Mouse (Mus musculus) midbrain, embryonic 15.5 days (tissue): ENCODE measurements around the gene Trim31. TPM values are rescaled to one million over a fixed set of nuclear protein-coding genes. Genes with fewer than 3 reads are reported as not detected.

Source experiments
- ATAC-seq: fragments of 200-750 bp; cut with Nextera tagmentation; replicated peaks from 2 replicates; pipeline ENCODE4 v1.8.0; 2017; ENCODE audit warnings: moderate TSS enrichment
- H3K27ac ChIP-seq: fragments of 300-500 bp; sonication (generic); 2 replicates; pipeline ENCODE4 v1.5.1; 2015; ENCODE audit warnings: mild to moderate bottlenecking, inconsistent platforms
- H3K27me3 ChIP-seq: fragments of 300-500 bp; sonication (generic); replicated peaks from 2 replicates; pipeline ENCODE4 v1.6.1; 2015; ENCODE audit warnings: inconsistent platforms
- H3K36me3 ChIP-seq: fragments of 300-500 bp; sonication (generic); replicated peaks from 2 replicates; pipeline ENCODE4 v1.6.1; 2015; ENCODE audit warnings: inconsistent platforms
- H3K4me1 ChIP-seq: fragments of 300-500 bp; sonication (generic); 2 replicates; pipeline ENCODE4 v1.6.1; 2015; ENCODE audit warnings: inconsistent platforms
- H3K4me2 ChIP-seq: fragments of 300-500 bp; sonication (generic); 2 replicates; pipeline ENCODE4 v1.6.1; 2015; ENCODE audit warnings: inconsistent platforms, mild to moderate bottlenecking, moderate library complexity
- H3K4me3 ChIP-seq: fragments of 300-500 bp; sonication (generic); 2 replicates; pipeline ENCODE4 v1.5.1; 2015; ENCODE audit warnings: mild to moderate bottlenecking, inconsistent platforms
- H3K9ac ChIP-seq: fragments of 300-500 bp; sonication (generic); 2 replicates; pipeline ENCODE4 v1.6.1; 2015; ENCODE audit warnings: mild to moderate bottlenecking, inconsistent platforms
- H3K9me3 ChIP-seq: fragments of 300-500 bp; sonication (generic); 2 replicates; pipeline ENCODE4 v1.6.1; 2016; ENCODE audit warnings: inconsistent platforms
- WGBS: fragments of 180-500 bp; shearing (Covaris S2); methylation state at CpG from one replicate; pipeline ENCODE4 v1.1.7; 2015; ENCODE audit warnings: mixed read lengths; 5-methylcytosine and 5-hydroxymethylcytosine counted together
- polyA plus RNA-seq: library from polyadenylated mRNA; unstranded; fragments of >200 nt; fragmentation: Nextera tagmentation; extraction: Ambion mirVana; gene quantifications from 2 replicates; pipeline ENCODE4 v1.2.1, GENCODE M21; 2015

Trim31 gene
- not detected in 2 replicates for polyA plus RNA-seq

- Histone ChIP-seq H3K4me3 (no peak within 1 kb of the TSS), H3K4me2 (no peak within 1 kb of the TSS), H3K27me3 (no peaks in the 10 kb centered on the region), H3K9ac (no peak within 1 kb of the TSS), H3K9me3 (no peaks in the 10 kb centered on the region), H3K27ac (no peak within 1 kb of the TSS), H3K36me3 (no peaks in the 10 kb centered on the region), H3K4me1 (no peaks in the 10 kb centered on the region)
- 68% methylated on average over 6 of the region's 6 CpGs for WGBS
- ATAC-seq = no peak
Observed at GRCm38 (mm10) chr17:36897552-36898205, at the start of gene Trim31. Gene Trim31 (plus strand): TSS chr17:36898118.

- no peak overlapping the region for H3K4me3 ChIP-seq
- H3K27me3 ChIP-seq = no peaks in the 10 kb centered on the region
- H3K9me3 ChIP-seq = no peaks in the 10 kb centered on the region
- ATAC-seq = no peak
- H3K27ac ChIP-seq = no peak overlapping the region
- no peak overlapping the region for H3K4me2 ChIP-seq
- peaks cover 23% of the 10 kb centered on the region for H3K36me3 ChIP-seq
- no peak overlapping the region for H3K9ac ChIP-seq
- no peaks in the 10 kb centered on the region for H3K4me1 ChIP-seq
- 85% methylated on average over 5 of the region's 5 CpGs for WGBS
Observed at GRCm38 (mm10) chr17:36848911-36849310, 49.0 kb upstream of the Trim31 start.

- Histone ChIP-seq H3K36me3 (peaks cover 23% of the 10 kb centered on the region), H3K4me3 (no peak overlapping the region), H3K27ac (no peak overlapping the region), H3K27me3 (no peaks in the 10 kb centered on the region), H3K9me3 (no peaks in the 10 kb centered on the region), H3K4me1 (no peaks in the 10 kb centered on the region), H3K9ac (no peak overlapping the region), H3K4me2 (no peak overlapping the region)
- 89% methylated on average over 2 of the region's 2 CpGs for WGBS
- ATAC-seq = no peak
Observed at GRCm38 (mm10) chr17:36849992-36850391, 47.9 kb upstream of the Trim31 start.

- no peak overlapping the region for H3K4me2 ChIP-seq
- H3K27ac ChIP-seq = no peak overlapping the region
- no peaks in the 10 kb centered on the region for H3K4me1 ChIP-seq
- peaks cover 32% of the 10 kb centered on the region for H3K36me3 ChIP-seq
- H3K9me3 ChIP-seq = no peaks in the 10 kb centered on the region
- no peaks in the 10 kb centered on the region for H3K27me3 ChIP-seq
- H3K4me3 ChIP-seq = no peak overlapping the region
- no peak overlapping the region for H3K9ac ChIP-seq
- no peak for ATAC-seq
- WGBS = 89% methylated on average over 5 of the region's 5 CpGs
Observed at GRCm38 (mm10) chr17:36851200-36851599, 46.7 kb upstream of the Trim31 start.

- H3K9ac ChIP-seq = no peak overlapping the region
- no peaks in the 10 kb centered on the region for H3K27me3 ChIP-seq
- no peak overlapping the region for H3K4me2 ChIP-seq
- no peak for ATAC-seq
- H3K4me1 ChIP-seq = no peaks in the 10 kb centered on the region
- H3K4me3 ChIP-seq = no peak overlapping the region
- peaks cover 36% of the 10 kb centered on the region for H3K36me3 ChIP-seq
- 93% methylated on average over 5 of the region's 5 CpGs for WGBS
- no peak overlapping the region for H3K27ac ChIP-seq
- no peaks in the 10 kb centered on the region for H3K9me3 ChIP-seq
Observed at GRCm38 (mm10) chr17:36851627-36852026, 46.3 kb upstream of the Trim31 start.

GRCm38 (mm10) chr17:36855484-36855883 lies 42.4 kb upstream of the Trim31 start:
- Histone ChIP-seq H3K4me3 (no peak overlapping the region), H3K9ac (no peak overlapping the region), H3K4me2 (no peak overlapping the region), H3K27ac (no peak overlapping the region), H3K36me3 (peaks cover 65% of the 10 kb centered on the region), H3K4me1 (no peaks in the 10 kb centered on the region), H3K27me3 (no peaks in the 10 kb centered on the region), H3K9me3 (no peaks in the 10 kb centered on the region)
- ATAC-seq = no peak
- WGBS = 95% methylated on average over 3 of the region's 3 CpGs

- Histone ChIP-seq H3K27me3 (no peaks in the 10 kb centered on the region), H3K4me3 (no peak overlapping the region), H3K36me3 (peaks cover 58% of the 10 kb centered on the region), H3K27ac (no peak overlapping the region), H3K9ac (no peak overlapping the region), H3K4me1 (no peaks in the 10 kb centered on the region), H3K4me2 (no peak overlapping the region), H3K9me3 (no peaks in the 10 kb centered on the region)
- no peak for ATAC-seq
- WGBS = 91% methylated on average over 4 of the region's 4 CpGs
Observed at GRCm38 (mm10) chr17:36856236-36856635, 41.7 kb upstream of the Trim31 start.

GRCm38 (mm10) chr17:36858181-36858580 lies 39.7 kb upstream of the Trim31 start:
- H3K27ac ChIP-seq = no peak overlapping the region
- H3K9ac ChIP-seq = no peak overlapping the region
- H3K9me3 ChIP-seq = no peaks in the 10 kb centered on the region
- peaks cover 41% of the 10 kb centered on the region for H3K36me3 ChIP-seq
- 94% methylated on average over 3 of the region's 3 CpGs for WGBS
- H3K4me2 ChIP-seq = no peak overlapping the region
- no peak for ATAC-seq
- no peaks in the 10 kb centered on the region for H3K4me1 ChIP-seq
- no peaks in the 10 kb centered on the region for H3K27me3 ChIP-seq
- H3K4me3 ChIP-seq = no peak overlapping the region

- Histone ChIP-seq H3K36me3 (peaks cover 27% of the 10 kb centered on the region), H3K9ac (no peak overlapping the region), H3K4me2 (no peak overlapping the region), H3K9me3 (no peaks in the 10 kb centered on the region), H3K27ac (no peak overlapping the region), H3K27me3 (peaks cover 2% of the 10 kb centered on the region; the same call in 1 of the 2 replicates), H3K4me1 (peaks cover 2% of the 10 kb centered on the region), H3K4me3 (no peak overlapping the region)
- 0 out of 2 replicates have a peak, but pooled peaks have one; percentile 31 for ATAC-seq
- WGBS = 76% methylated on average over 2 of the region's 2 CpGs
Observed at GRCm38 (mm10) chr17:36861680-36862079, 36.2 kb upstream of the Trim31 start.

- Histone ChIP-seq H3K27ac (no peak within 1 kb of the TSS), H3K9ac (peak within 1 kb of the TSS; percentile 29; the same call in 1 of the 2 replicates), H3K36me3 (no peaks in the 10 kb centered on the region), H3K27me3 (peaks cover 7% of the 10 kb centered on the region; the same call in 1 of the 2 replicates), H3K4me1 (peaks cover 8% of the 10 kb centered on the region), H3K9me3 (no peaks in the 10 kb centered on the region), H3K4me3 (peak within 1 kb of the TSS; percentile 32), H3K4me2 (peak within 1 kb of the TSS; percentile 56)
- ATAC-seq = peak; percentile 55
- WGBS = 13% methylated on average over 29 of the region's 29 CpGs
Observed at GRCm38 (mm10) chr17:36866719-36867527, 31.0 kb upstream of the Trim31 start, which contains the start of gene Trim15. Gene Trim15 (minus strand): TSS chr17:36867210.

- 82% methylated on average over 2 of the region's 2 CpGs for WGBS
- ATAC-seq = no peak
- H3K4me1 ChIP-seq = peaks cover 8% of the 10 kb centered on the region
- H3K27ac ChIP-seq = no peak overlapping the region
- H3K9ac ChIP-seq = no peak overlapping the region
- no peak overlapping the region for H3K4me3 ChIP-seq
- H3K9me3 ChIP-seq = no peaks in the 10 kb centered on the region
- H3K36me3 ChIP-seq = no peaks in the 10 kb centered on the region
- H3K27me3 ChIP-seq = peaks cover 7% of the 10 kb centered on the region; the same call in 1 of the 2 replicates
- no peak overlapping the region for H3K4me2 ChIP-seq
Observed at GRCm38 (mm10) chr17:36868836-36869235, 29.1 kb upstream of the Trim31 start.

GRCm38 (mm10) chr17:36869284-36869954 lies 28.5 kb upstream of the Trim31 start, which contains the start of gene Trim10:
Gene Trim10 (plus strand): TSS chr17:36869574.
- Histone ChIP-seq H3K4me3 (no peak within 1 kb of the TSS), H3K4me1 (peaks cover 8% of the 10 kb centered on the region), H3K27ac (no peak within 1 kb of the TSS), H3K9me3 (no peaks in the 10 kb centered on the region), H3K27me3 (peaks cover 7% of the 10 kb centered on the region; the same call in 1 of the 2 replicates), H3K4me2 (no peak within 1 kb of the TSS), H3K36me3 (no peaks in the 10 kb centered on the region), H3K9ac (no peak within 1 kb of the TSS)
- 83% methylated on average over 4 of the region's 4 CpGs for WGBS
- no peak for ATAC-seq
